Mouse (Mus musculus): ENCODE data around the gene Galnt4.

Gene Galnt4

DNA sequence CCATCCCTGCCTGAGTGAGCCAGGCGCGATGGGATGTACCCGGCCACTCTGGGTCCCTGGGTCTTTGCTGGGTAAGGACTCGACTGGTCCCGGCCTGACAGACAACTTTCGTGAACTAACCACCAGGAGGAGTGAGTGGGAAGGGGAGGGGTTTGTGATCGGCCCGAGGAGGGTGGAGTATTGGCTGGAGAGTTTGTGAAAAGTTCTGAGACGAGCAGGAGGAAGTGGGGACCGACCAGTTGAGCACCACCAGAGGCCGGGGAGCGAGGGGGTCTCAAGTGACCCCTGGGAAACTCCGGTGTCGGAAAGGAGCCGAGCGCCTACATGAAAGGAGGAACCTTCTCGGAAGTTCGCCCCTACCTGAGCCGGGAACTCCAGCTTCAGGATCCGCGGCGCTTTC, at the start of gene Galnt4:
Gene Galnt4 (plus strand): TSS at position 196 of the 400 bp plus-strand sequence.
- peak; percentile 40 for DNase-seq

DNA sequence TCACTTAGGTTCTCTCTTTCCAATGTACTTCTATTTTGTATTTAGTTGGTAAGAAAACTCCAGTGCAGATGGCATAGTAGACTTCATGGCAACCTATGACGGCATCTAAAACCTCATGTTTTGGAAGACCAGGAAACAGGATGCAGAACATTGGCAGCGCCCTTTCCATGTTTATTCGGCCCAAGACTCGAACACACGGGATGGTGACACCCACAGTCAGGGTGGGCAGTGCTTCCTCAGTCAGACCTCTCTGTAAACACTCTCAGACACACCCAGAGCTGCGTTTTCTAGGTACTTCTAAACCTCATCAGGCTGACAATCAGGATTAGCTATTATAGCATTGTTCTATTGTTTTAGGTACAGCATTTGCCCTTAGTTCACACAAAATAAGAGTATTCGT, 47.4 kb upstream of the Galnt4 start:
- DNase-seq = no peak

DNA sequence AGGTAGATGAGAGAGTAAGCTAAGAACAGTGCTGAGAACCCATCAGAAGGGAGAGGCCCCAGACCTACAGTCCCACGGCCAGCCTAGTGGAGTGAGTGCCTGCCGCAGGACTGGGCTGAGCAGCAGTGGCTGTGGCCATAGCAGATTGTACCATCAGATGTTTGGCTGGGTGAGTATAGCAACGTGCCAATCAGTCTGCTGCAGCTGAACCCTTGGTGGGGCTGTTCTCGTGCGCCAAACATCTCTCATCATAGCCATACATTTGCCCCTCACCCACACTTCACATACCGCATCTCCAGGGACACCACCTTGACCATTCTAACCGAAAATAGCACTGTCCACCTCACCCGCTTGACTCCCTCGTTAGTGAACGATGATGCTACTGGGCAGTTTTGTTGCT, 46.5 kb upstream of the Galnt4 start:
- no peak for DNase-seq

DNA sequence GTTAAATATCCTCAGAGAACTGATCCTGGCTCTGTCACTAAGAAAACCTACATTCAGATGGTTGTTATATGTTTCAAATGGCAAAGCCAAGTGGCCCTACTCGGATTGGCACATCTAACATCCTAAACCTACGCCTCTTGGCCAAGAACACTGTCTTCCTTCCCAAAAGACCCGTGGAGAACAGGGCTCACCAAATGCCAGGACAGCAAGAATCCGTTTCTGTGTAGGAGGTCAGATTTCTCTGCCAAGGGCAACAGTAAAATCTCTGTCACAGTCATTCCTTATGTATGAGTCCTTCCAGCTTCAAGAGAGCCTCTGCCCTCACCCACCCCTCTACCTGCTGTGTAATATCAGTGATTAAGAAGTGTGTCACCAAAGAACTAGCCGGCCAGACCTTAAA, 45.4 kb upstream of the Galnt4 start:
- DNase-seq = peak; percentile 16

DNA sequence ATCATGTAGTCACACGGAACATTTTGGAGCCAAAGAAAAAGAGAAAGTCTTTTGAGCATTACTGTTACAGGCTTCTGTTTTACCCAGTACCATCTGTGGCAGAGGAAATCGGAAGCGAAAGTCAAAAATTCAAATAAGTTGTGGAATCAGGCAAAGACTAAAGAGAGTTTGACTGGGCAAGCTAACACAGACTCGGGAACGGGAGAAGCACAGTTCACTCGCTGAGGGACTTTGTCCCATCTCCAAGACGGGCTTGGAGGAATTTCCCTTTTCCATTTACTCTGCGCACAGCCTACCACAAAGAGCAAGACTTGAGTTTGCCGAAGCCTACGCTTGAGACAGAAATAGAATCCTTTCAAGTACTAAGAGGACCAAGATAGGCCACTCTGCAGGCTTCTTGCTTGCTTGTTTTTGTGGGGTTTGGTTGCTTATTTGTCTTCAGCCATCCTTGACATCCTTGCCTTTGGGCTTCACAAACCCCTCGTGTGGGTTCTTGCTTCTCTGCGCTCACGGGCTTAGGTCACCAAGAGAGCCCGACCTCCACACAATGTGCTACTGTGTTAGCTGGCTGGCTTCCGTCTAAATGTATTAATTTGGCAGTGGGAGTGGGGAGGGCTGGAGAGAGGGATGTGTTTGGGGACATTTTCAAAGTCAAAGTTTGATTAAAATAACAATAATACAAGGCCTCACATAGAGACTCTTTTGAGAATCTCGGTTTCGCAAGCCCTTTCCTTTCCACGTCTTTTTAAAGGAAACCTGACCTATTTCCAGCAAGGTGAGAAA, 31.7 kb upstream of the Galnt4 start:
- no peak for DNase-seq

DNA sequence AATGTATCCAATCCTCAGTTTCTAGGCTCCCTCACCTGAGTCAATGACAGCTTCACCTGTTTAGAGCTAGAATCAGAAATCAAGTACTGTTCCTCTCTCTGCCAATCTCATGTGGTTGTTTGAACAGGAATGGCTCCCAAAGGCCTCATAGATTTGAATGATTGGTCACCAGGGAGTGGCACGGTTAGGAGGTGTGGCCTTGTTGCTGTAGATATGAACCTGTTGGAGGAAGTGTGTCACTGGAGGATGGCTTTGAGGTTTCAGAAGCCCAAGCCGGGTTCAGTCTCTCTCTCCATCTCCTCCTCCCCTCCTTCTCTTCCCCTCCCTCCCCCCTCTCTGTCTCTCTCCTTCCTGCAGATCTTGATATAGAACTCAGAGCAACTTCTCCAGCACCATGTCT, 29.3 kb upstream of the Galnt4 start:
- DNase-seq = no peak

DNA sequence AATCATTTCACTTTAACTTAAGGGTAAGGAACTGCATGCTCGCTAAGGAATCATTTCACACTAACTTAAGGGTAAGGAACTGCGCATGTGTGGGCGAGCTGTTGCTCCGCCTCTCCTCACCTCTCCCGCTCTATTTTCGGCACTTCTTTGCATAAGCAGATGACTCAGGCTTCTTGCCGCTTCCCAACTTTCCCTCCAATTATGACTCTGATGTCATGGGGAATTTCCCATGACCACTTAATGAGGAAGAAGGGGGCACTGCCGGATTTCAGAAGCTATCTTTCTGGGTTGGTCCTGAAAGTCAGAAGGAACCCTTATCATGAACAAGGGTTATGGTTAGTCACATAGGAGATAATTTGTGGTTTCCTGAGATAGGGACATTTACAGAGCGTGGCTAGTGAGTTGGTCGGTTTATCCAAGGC, 26.4 kb upstream of the Galnt4 start:
- DNase-seq = no peak

DNA sequence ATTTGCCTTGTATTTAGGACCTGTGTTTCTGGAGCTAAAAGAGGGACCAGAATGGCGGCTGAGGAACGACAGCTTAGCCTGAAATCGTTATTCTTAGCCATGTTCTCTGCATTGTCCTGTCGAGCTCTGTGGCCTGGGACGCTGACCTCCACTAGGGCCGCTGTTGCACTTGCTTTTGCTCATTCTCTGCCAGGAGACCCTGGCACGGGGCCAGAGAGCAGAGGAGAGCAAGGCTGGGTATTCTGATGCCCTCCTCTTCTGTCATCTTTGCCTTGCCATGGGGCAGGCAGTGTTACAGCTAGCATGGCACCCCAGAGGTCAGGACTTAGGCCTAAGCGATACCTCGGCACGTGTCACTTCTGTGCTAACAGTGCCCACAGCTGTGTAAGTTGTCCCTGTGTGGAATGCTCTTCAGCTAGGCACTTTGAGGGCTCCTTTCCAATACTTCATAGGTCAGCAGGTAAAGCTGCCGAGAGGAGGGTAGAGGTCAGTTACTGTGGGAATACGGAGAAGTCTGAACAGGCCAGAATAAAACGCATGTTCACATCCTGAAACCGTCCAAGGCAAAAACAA, 24.4 kb upstream of the Galnt4 start:
- DNase-seq = no peak

DNA sequence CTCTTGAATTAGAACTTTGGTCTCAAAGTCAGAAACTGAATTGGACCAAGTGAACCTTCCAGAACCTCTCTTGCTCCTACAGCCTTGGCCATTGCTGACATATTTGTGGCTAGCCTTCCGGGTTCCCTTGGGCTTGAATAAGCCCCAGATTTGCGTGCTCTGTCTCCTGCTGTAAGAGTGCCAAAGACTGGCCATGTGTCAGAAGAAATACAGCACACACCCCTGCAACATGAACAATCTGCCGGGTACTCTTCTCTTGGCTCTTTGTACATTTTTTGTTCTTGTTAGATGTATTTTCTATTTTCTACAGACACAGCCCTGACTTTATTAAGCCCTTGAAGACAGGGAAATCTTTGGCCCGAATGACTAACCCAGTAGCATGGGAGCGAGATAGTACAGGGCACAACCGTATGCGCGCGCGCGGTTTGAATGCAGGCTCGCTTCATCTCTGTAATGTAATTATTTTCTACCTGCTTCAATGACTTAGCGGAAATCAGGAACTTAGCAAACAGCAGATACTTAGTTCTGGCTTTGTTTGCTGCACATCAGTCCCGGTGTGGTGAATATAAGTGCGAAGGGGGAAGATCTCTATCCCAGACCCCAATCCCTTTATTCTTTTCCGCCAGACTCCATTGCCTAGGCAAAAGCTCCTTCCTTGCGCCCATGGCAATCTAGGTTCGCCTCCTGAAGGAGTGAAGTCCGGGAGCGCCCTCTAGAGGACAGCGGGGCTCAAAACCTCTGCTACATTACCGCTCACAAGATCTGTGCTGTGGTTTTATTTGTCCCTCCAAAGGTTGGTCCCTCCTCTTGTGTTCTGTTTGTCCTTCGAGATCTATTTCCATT, 23.3 kb upstream of the Galnt4 start:
- peak; percentile 88 for DNase-seq

DNA sequence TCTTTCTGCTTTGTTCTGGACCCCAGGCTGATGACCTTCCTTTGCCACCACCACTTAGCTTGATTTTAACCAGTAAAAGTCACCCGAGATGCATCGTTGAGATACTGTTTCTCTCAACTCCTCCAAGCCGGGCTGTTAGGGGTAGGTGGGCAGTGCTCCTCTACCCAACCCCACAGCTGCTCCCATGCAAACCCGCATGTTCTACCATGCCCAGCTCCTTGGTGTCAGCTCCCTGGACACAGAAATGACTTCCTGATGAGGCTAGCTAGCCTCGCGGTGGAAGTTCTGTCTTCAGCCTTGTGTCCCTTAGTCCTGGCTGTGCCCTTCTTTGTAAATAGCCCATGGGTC, 22.7 kb upstream of the Galnt4 start:
- DNase-seq = no peak

DNA sequence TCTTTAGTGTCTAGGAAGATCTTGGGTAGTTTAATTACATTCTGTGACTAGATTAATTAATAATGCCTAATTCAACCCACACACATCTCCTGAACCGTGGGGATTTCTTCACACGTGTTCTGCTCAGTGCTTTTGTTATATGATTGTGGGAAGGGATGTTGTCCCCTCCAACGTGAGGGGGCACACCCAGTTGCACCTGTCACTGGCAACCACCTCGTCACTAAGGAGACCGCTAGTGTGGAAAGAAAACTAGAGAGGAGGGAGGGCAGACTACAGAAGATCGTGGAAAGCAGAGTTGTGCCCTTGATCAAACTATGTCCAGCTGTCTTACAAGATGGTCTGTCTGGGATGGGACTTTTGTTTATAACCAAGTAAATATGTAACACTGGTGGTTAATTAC, 21.9 kb upstream of the Galnt4 start:
- DNase-seq = no peak

DNA sequence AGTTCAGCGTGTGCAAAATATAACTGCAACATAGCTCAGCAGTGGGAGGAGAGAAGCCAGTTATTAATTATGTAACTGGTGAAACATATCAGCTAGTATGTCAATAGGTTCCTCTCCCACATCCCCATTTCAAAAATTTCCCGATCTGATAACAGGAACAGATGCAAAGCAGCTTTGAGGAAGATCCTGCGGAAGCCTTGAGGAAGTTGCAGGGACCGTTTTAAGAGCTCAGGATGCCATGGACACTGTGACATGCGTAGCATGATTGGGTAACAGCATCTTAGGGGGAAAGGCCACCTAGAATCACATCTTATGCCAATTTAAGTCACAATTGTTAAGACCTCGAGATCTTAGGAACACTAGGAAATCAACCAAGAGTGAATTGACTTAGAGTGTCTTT, 18.1 kb upstream of the Galnt4 start:
- no peak for DNase-seq

DNA sequence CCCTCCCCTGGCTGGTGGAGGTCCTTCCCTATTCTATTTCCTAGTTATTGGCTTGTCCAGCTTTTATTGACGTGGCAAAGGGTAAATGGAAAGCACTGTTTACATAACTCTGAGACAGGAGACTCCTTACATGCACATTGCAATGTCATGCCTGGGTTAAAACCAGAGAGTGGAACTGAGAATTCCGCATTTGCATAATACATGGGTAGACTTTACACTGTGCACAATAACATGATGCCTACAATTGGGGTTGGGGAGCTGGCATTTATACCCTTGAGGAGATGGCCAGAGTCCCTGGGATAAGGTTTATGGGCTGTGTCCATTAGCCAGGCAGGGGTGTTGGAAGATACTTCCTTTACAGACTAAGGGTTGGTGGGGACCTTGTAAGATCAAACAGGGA, 14.6 kb upstream of the Galnt4 start:
- DNase-seq = no peak

DNA sequence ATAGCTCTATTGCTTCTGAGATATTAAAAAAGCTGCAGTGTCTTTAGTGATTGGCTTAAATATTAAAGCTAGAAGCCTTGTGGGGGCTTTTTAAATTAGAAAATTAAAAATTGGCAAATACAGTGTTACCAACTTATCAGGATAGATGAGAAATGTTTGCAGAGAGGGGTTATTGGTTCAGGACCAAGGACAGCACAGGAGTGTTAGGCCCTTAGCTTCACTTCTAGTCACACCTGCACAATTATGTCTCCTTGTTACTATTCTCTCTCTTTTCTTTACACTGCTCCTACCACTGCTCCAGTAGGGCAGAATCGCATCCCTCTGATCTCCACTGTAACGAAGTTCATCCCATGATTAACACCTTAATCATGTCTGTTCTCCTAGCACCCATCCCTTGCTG, 12.8 kb upstream of the Galnt4 start:
- DNase-seq = no peak

DNA sequence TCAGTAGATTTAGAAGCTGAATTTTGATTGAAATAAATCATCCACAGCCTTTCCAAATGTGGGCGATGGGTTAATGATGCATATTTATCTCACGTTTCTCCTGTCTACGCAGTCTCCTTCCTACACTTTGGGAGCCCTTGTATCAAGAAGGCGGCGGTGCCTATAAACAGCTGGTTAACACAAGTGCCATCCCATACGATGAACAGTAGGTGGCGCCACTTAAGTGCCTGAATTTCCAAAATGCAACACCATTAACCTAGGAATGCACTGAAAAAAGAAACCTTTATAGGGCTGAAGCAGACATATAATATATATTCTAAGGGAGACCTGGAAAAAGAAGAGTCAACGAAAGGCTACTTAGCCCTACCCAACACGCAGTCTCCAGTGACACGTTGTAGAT, 10.6 kb upstream of the Galnt4 start:
- peak; percentile 38 for DNase-seq

DNA sequence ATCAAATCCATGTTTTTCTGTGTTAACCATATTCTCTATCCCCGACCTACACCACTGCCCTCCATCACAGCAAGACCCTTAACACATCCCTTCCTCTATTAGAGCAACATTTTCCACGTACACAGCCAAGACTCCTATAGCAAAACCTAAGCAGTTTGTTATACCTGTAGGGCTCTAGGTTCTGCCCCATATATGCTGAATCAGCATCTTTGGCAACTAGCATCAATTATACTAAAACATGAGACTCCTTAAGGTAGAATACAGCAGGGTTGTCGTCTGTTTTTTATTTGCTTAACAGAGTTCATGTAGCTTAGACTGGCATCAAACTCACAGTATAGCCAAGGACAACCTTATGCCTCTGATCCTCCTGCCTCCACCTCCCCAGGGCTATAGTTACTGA, 2.4 kb upstream of the Galnt4 start:
- DNase-seq = no peak

DNA sequence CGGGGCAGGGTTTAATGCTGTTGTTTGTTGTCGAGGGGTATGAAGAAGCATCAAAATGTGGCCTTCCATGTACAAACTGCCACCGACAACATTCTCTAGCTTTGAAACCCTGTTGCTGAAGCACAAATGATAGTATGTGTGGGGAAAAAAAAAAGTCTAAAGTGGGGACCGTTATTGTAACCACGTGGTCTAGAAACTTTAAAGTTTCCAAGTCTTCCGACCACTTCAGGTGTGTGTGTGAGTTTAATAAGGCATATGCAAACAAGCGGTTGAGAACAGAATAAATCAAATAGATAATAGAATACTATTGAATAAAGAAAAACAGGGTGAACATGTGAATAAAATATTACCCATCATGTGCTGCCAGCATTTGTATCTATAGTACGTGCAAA, 1.7 kb upstream of the Galnt4 start:
- DNase-seq = no peak

DNA sequence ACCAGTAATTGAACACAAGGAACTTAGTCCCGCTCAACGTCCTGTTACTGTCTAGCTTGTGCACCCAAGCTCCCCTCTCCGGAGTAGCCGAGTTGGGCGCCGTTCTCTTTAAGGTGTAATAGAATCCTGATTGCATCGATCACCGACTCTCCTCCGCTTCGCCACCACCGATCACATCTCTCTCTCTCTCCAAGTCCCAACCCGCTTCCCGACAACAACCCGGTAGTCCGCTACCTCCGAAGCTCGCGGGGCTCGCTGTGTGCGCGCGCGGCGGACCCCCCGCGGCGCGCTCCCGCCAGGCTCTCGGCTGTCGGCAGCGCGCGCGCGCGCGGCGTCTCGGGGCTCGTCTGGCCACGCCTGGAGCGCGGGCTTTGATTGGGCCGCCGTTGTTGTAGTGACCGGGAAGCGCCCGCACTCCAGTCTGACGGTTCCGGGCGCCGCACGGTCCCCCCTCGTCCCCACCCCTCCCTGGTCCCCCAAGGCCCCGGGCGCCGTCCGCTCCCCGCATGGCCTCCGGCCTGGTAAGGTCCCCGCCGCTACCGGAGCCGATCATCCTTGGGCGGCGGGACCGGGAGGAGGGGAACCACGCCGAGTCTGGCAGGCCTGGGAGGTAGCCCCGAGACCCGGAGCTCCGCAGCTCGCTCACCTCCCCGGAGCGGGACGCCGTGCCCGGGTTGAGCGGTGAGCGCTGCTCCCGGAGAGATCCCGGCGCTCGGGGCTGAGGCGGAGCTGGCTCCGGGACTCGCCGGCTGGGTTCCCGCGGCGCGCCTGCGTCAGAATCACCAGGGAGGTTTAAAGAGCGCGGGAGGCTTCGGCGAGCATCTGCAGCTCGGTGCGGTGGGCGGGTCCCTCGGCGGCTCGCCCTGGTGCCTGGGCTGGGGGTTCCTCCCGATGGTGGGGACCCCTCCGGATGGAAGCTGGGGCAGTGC, 992 bp upstream of the Galnt4 start, which contains the start of gene Poc1b:
Gene Poc1b (plus strand): TSS at position 334 of the 929 bp plus-strand sequence.
- DNase-seq = peak; percentile 83

DNA sequence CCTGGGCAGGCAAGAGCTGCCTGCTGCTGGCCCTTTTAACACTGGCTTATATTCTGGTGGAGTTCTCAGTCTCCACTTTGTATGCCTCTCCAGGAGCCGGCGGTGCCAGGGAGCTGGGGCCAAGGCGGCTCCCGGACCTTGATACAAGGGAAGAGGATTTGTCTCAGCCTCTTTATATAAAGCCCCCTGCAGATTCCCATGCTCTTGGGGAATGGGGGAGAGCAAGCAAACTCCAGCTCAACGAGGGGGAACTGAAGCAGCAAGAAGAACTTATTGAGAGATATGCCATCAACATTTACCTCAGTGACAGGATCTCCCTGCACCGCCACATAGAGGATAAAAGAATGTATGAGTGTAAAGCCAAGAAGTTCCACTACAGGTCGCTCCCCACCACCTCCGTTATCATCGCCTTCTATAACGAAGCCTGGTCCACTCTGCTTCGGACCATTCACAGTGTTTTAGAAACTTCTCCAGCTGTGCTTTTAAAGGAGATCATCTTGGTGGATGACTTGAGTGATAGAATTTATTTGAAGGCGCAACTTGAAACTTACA, 548 bp downstream of the Galnt4 start:
- no peak for DNase-seq

DNA sequence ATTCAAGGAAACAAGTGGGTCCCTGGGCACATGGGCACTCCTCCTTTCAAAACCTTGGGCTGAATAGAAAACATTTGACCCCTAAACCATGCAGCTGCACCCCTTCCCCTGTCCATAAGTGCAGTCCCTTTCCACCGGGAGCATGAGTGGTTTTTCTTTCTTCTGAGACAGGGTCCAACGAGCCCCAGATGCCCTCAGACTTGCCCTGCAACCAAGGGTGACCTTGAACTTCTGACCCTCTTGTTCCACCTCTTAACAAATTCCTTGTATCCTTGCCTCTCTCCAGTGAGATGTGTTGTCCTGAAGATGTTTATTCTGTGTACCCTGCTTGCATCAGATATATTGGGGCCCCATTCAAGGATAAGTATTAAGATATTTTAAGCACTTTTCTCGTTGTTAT, 5.6 kb downstream of the Galnt4 start:
- no peak for DNase-seq

DNA sequence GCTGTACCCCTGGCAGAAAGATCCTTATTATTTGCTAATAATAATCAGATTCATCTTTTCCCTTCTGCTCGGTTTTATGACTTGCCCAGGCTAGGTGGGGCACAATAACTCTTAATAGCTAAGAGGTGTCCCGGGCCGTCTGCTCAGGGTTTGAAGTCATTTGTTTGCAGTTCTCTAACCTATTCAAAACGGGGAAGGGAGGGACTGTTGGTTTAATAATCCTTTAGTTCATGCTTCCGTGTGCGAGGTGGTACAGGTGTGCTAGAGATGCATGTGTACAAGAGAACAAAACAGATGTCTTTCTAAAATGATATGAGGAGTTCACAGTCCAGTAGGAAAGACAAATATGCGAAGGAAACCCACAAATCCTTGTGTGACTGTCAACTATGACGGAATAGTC, 6.3 kb downstream of the Galnt4 start:
- no peak for DNase-seq

DNA sequence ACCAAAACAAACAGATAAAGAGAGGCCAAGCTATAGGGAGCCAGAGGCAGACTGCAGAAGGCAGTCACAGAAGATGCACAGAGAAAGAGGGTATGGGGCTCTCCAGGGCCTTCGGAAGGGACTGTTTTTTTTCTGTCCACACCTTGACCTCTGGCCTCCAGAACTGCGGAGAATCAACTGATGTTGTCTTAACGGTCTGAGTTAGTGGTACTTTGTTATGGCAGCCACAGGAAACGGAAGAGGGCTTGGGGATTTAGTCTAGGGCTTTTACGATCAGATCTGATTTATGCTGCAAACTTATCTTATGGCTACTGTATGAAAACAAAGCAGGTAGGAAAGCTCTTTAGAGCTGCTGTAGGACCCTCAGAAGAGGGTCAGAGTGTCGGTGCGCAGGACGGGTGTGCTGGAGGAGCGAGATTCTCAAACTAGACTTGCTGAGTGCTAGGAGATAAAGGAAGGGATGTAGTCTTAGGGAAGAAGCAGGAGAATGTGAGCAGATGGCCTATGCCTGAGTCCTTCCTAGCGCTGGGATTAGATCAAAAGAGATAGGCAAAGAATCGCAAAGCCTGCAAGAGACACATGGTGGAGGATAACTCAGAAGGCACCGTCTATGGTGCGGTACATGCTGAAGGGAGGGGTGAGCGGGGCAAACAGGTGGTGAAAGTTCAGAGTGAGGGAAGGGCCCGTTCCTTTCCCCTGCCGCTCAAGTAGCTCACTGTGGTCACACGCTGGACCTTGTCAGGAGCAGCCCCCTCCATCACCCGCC, 7.7 kb downstream of the Galnt4 start:
- DNase-seq = no peak
